Mouse (Mus musculus) embryonic facial prominence, embryonic 11.5 days (tissue): ENCODE measurements around the gene Crtac1. TPM values are rescaled to one million over a fixed set of nuclear protein-coding genes. Genes with fewer than 3 reads are reported as not detected.
A peak's percentile ranks its signal among the peaks of the same experiment; 100 is the strongest.

Experiments
- ATAC-seq: fragments of 200-750 bp; cut with Nextera tagmentation; replicated peaks from 2 replicates; pipeline ENCODE4 v1.8.0; 2017; ENCODE audit warnings: low read depth; ENCODE audit not compliant: insufficient number of reproducible peaks, low FRiP score, low TSS enrichment
- DNase-seq: peaks from one replicate; pipeline ENCODE4 v3.0.0-alpha.2; 2015; ENCODE audit warnings: low spot score
- H3K27ac ChIP-seq: fragments of 300-500 bp; sonication (generic); replicated peaks from 2 replicates; pipeline ENCODE4 v1.5.1; 2014; ENCODE audit warnings: mild to moderate bottlenecking, low read depth, low read length, control low read depth
- H3K27me3 ChIP-seq: fragments of 300-500 bp; sonication (generic); 2 replicates; pipeline ENCODE4 v1.6.1; 2014; ENCODE audit warnings: mild to moderate bottlenecking, low read length, moderate library complexity, mixed read lengths; ENCODE audit not compliant: control insufficient read depth, insufficient read depth
- H3K36me3 ChIP-seq: fragments of 300-500 bp; sonication (generic); replicated peaks from 2 replicates; pipeline ENCODE4 v1.6.1; 2014; ENCODE audit warnings: low read depth, mild to moderate bottlenecking, low read length, moderate library complexity, mixed read lengths; ENCODE audit not compliant: control insufficient read depth, insufficient read depth
- H3K4me1 ChIP-seq: fragments of 300-500 bp; sonication (generic); 2 replicates; pipeline ENCODE4 v1.6.1; 2014; ENCODE audit warnings: low read length, mixed read lengths; ENCODE audit not compliant: control insufficient read depth, insufficient read depth
- H3K4me2 ChIP-seq: fragments of 300-500 bp; sonication (generic); 2 replicates; pipeline ENCODE4 v1.6.1; 2014; ENCODE audit warnings: low read depth, mild to moderate bottlenecking, control low read depth, low read length, moderate library complexity
- H3K4me3 ChIP-seq: fragments of 300-500 bp; sonication (generic); 2 replicates; pipeline ENCODE4 v1.5.1; 2014; ENCODE audit warnings: low read depth, low read length, control low read depth
- H3K9ac ChIP-seq: fragments of 300-500 bp; sonication (generic); replicated peaks from 2 replicates; pipeline ENCODE4 v1.6.1; 2014; ENCODE audit warnings: mild to moderate bottlenecking, control low read depth, low read length
- H3K9me3 ChIP-seq: fragments of 300-500 bp; sonication (generic); replicated peaks from 2 replicates; pipeline ENCODE4 v1.6.1; 2016; ENCODE audit warnings: mild to moderate bottlenecking, low read length, inconsistent platforms, mixed read lengths; ENCODE audit not compliant: control insufficient read depth
- WGBS: fragments of 180-500 bp; shearing (Covaris S2); extraction: QIAGEN DNeasy Blood & Tissue Kit; methylation state at CpG from one replicate; pipeline ENCODE4 v1.1.7; 2014; 5-methylcytosine and 5-hydroxymethylcytosine counted together
- polyA plus RNA-seq: library from polyadenylated mRNA; unstranded; fragments of >200 nt; fragmentation: Nextera tagmentation; extraction: Ambion mirVana; gene quantifications from 2 replicates; pipeline ENCODE4 v1.2.1, GENCODE M21; 2014

Crtac1 gene
- polyA plus RNA-seq, 1 experiment from 2014 or later = 5.8 TPM

- no peaks in the 10 kb centered on the region for H3K36me3 ChIP-seq
- H3K27ac ChIP-seq = no peak overlapping the region
- H3K4me2 ChIP-seq = no peak overlapping the region
- H3K9me3 ChIP-seq = no peaks in the 10 kb centered on the region
- no peak overlapping the region for H3K4me3 ChIP-seq
- 23% methylated on average over 5 of the region's 5 CpGs for WGBS
- no peak overlapping the region for H3K9ac ChIP-seq
- DNase-seq (no peak), ATAC-seq (no peak)
- no peaks in the 10 kb centered on the region for H3K27me3 ChIP-seq
- H3K4me1 ChIP-seq = no peaks in the 10 kb centered on the region
Observed at GRCm38 (mm10) chr19:42409856-42410255, 21.7 kb downstream of the Crtac1 start.

- ATAC-seq = no peak
- H3K27ac ChIP-seq = no peak overlapping the region
- DNase-seq = peak; percentile 47
- H3K36me3 ChIP-seq = no peaks in the 10 kb centered on the region
- H3K4me2 ChIP-seq = peak overlapping the region; percentile 29
- H3K9ac ChIP-seq = no peak overlapping the region
- no peaks in the 10 kb centered on the region for H3K9me3 ChIP-seq
- WGBS = 2% methylated on average over 19 of the region's 19 CpGs
- H3K4me1 ChIP-seq = no peaks in the 10 kb centered on the region
- H3K27me3 ChIP-seq = no peaks in the 10 kb centered on the region
- no peak overlapping the region for H3K4me3 ChIP-seq
Observed at GRCm38 (mm10) chr19:42409226-42409625, 22.4 kb downstream of the Crtac1 start.

DNA sequence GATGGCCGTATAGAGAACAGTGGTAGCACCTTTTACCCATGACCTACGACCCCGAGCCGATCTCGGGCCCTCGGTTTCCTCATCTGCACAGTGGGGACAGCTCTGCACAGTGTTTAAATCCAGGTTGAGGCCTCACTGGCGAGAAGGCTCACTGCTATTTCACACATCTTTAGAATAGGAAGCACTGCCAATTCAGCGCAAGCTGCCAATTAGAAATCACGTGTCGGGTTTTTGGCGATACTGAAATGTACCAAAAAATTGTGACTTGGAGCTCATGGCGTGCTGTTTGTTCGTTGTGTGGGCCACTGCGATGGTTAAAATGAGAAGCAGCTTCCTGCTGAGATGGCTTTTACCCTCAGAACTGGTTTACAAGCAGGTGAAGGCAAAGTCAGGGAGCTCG lies 27.2 kb downstream of the Crtac1 start:
- ATAC-seq (no peak), DNase-seq (no peak)
- Histone ChIP-seq H3K4me2 (no peak overlapping the region), H3K9me3 (no peaks in the 10 kb centered on the region), H3K4me1 (no peaks in the 10 kb centered on the region), H3K4me3 (no peak overlapping the region), H3K9ac (no peak overlapping the region), H3K36me3 (no peaks in the 10 kb centered on the region), H3K27ac (no peak overlapping the region), H3K27me3 (no peaks in the 10 kb centered on the region)
- 88% methylated on average over 15 of the region's 15 CpGs for WGBS

DNA sequence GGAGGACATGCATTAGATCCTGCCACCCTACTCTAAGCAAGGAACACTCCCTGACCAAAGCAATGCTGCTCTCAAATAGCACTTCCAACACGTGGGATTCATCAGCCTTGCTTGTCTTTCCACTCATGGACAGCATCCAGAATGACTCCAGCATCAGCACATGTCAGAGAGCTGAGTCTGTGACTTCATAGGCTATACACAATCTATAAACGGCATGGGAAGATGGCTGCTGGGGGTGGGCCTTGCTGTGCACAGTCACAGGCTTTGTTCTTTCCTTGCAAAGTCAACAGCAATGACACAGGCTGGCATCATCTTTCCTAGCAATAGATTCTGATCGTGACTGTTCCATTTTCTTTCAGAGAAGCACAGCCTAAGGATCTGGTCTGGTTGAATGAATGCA lies 31.6 kb downstream of the Crtac1 start:
- no peak overlapping the region for H3K27ac ChIP-seq
- no peak overlapping the region for H3K9ac ChIP-seq
- no peak for DNase-seq
- ATAC-seq = no peak
- H3K9me3 ChIP-seq = no peaks in the 10 kb centered on the region
- WGBS = 63% methylated on average over 3 of the region's 3 CpGs
- no peak overlapping the region for H3K4me3 ChIP-seq
- no peak overlapping the region for H3K4me2 ChIP-seq
- no peaks in the 10 kb centered on the region for H3K4me1 ChIP-seq
- H3K36me3 ChIP-seq = no peaks in the 10 kb centered on the region
- no peaks in the 10 kb centered on the region for H3K27me3 ChIP-seq

GRCm38 (mm10) chr19:42397281-42397680 lies 34.3 kb downstream of the Crtac1 start:
- no peak overlapping the region for H3K9ac ChIP-seq
- DNase-seq = peak; percentile 81
- no peaks in the 10 kb centered on the region for H3K36me3 ChIP-seq
- H3K4me3 ChIP-seq = no peak overlapping the region
- 21% methylated on average over 11 of the region's 11 CpGs for WGBS
- no peaks in the 10 kb centered on the region for H3K9me3 ChIP-seq
- no peaks in the 10 kb centered on the region for H3K27me3 ChIP-seq
- no peak for ATAC-seq
- no peak overlapping the region for H3K4me2 ChIP-seq
- no peaks in the 10 kb centered on the region for H3K4me1 ChIP-seq
- H3K27ac ChIP-seq = no peak overlapping the region

DNA sequence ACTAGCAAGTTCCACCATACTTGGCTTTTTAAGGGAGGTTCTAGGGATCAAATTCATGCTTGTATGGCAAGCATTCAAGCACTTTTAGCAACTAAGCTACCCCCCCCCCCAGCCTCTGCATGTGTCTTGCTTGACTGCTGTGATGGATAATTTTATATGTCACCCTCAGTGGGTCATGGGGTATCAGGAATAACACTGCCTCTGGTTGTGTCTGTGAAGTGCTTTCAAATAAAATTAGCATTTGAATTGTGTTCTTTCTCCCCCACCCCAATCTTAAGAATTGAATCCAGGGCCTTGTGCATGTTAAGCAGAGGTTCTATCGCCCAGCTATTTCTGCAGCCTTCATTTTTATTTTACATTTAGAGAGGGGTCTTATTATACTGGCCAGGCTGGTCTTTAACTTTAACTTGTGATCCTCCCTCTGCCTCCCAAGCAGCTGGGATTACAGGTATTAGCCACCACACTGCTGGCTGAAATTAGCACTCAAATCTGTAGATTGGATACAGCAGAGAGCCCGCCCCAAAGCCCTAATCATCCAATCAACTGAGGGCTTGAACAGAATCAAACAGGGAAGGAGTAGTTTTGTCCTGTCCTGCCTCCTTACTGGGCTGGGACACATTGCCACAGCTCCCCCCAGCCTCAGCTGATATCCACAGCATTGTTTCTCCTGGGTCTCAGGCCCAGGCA lies 36.6 kb downstream of the Crtac1 start:
- Histone ChIP-seq H3K9me3 (no peaks in the 10 kb centered on the region), H3K4me1 (no peaks in the 10 kb centered on the region), H3K4me3 (no peak overlapping the region), H3K27ac (no peak overlapping the region), H3K36me3 (no peaks in the 10 kb centered on the region), H3K27me3 (no peaks in the 10 kb centered on the region), H3K9ac (no peak overlapping the region), H3K4me2 (no peak overlapping the region)
- DNase-seq (no peak), ATAC-seq (no peak)
- 64% methylated on average over 2 of the region's 2 CpGs for WGBS

DNA sequence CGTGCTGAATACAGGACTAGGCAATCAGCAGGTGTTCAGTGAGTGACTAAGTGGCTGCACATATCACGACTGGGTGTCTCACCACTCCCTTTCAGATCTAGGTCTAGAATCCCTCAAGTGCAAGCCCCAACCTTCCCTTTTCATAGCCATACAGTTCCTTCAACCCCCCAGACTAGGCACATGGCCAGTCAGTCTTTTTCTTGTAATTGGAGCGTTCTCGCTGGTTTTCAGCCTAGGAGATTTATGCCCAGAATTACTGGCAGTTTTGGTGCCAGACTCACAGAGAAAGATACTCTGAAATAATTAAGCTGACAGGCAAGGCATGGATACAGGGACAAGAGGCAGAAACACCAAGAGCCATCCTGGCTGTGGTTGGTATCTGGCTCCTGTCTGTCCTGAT lies 37.7 kb downstream of the Crtac1 start:
- H3K27ac ChIP-seq = no peak overlapping the region
- no peaks in the 10 kb centered on the region for H3K36me3 ChIP-seq
- H3K9ac ChIP-seq = no peak overlapping the region
- no peak overlapping the region for H3K4me3 ChIP-seq
- DNase-seq = no peak
- no peaks in the 10 kb centered on the region for H3K4me1 ChIP-seq
- WGBS = 84% methylated on average over 4 of the region's 4 CpGs
- no peak for ATAC-seq
- H3K27me3 ChIP-seq = no peaks in the 10 kb centered on the region
- no peaks in the 10 kb centered on the region for H3K9me3 ChIP-seq
- no peak overlapping the region for H3K4me2 ChIP-seq

DNA sequence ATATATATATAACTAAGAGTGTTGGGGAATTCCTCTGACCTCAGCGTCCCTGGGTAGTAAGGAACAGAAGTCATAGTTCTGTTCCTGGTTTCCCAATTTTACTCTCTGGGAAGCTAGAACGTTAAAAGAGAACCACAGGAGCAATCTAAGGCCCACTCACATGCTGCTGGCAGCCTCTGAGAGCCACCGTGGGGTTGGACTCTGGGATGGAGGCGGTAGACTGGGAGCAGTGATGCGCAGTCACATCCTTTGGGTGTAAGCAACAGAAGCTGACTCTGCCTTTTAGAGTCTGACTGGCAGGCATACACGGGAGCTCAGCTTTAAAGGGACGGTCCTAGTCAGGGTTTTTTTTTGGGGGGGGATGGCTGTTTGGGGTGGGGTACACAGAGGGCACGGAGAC lies 39.5 kb downstream of the Crtac1 start:
- no peaks in the 10 kb centered on the region for H3K9me3 ChIP-seq

More for the DNA sequence above, 39.5 kb downstream of the Crtac1 start:
- Histone ChIP-seq H3K4me3 (no peak overlapping the region), H3K4me1 (no peaks in the 10 kb centered on the region), H3K27ac (no peak overlapping the region), H3K9ac (no peak overlapping the region), H3K36me3 (no peaks in the 10 kb centered on the region), H3K4me2 (no peak overlapping the region), H3K27me3 (no peaks in the 10 kb centered on the region)
- ATAC-seq (no peak), DNase-seq (no peak)
- WGBS = 85% methylated on average over 8 of the region's 8 CpGs
